Mouse (Mus musculus) adrenal gland, postnatal 36 days (tissue): ENCODE results near the gene Kif1b. TPM values are rescaled to one million over a fixed set of nuclear protein-coding genes. Genes with fewer than 3 reads are reported as not detected.

ENCODE experiments used
- DNase-seq, 2 experiments: peaks; one replicate each; pipeline ENCODE4 v3.0.0; 2021; ENCODE audit warnings: mixed read lengths in 1 of 2
- total RNA-seq, 2 experiments: library from RNA; stranded (reverse); gene quantifications; 2 replicates each; pipeline ENCODE4 v1.2.3; 2021

The Kif1b gene
- total RNA-seq, 2 experiments from 2014 or later = 129 to 168 TPM

DNA sequence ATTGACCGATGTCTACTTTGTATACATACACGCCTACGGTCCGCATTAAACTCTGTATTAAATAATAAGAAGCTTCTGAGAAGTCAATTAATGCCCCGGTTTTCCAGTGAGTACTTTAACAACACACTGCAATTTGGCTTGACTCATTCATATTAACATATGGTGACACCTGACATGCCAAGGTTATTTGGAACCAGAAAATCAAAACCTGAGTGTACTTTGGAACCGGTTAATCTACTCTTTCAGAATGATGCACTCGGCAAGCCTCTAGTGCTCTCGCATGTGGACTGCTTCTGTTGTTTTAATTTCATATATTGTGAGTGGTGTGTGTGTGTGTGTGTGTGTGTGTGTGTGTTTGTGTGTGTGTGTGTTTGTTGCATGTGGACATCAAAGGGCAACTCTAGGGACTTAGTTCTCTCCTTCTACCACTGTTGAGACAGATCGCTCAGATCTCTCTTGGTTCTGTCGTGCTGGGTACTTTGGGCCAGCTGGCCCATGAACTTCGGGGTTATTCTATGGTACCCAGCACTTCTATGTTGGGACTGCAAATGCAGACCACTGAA, 6.9 kb upstream of the Kif1b start:
- no peak for DNase-seq

DNA sequence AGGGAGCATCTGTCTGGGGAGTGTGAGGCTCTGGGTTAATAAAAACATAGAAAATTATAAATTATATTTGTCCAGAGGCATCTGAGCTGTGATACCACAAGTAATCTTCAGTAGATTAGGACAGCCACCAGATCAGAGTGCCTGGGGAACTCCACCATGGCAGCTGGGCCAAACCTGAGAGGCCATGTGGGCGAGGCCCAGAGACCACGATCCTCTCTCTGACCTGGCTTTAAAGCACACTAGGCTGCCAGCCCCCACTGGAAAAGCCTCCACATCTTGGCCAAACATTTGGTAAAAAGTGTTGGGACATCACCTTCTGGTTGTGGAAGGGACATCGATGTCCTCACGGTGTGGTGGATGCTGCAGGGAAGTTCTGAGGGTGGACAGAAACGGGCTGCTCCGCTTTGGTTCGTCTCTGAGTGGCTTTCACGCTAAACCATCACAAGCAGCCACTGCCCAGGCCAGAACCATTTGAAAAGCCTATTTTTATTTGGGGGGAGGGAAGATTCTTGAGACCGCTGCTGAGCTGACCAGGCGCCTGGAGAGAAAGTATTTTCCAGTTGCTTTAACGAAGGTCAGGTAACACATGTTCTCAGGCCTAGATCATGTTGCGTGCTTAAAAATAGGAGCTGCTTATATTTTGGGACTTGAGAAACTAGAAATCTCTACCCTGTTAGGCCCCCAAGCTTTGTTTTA, 6.2 kb upstream of the Kif1b start:
- no peak for DNase-seq

DNA sequence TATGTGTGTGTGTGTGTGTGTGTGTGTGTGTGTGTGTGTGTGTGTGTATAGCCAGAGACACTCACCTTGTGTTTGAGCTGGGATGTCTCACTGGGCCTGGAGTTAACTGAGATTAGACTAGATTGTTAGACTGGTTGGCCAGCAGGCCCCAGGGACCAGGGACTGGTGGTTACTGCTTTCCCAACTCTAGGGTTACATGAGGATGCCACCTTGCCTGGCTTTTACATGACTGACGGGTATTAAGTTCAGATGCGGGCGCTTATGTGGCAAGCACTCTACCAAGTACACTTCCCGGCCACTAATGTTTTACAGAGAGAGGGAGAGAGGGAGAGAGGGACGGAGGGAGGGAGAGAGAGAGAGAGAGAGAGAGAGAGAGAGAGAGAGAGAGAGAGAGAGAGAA, 4.5 kb upstream of the Kif1b start:
- no peak for DNase-seq

GRCm38 (mm10) chr4:149308491-149308820, 963 bp upstream of the Kif1b start:
- DNase-seq = no peak

GRCm38 (mm10) chr4:149306712-149307595, 539 bp downstream of the Kif1b start:
- peak; percentile 94 to 95 for DNase-seq

DNA sequence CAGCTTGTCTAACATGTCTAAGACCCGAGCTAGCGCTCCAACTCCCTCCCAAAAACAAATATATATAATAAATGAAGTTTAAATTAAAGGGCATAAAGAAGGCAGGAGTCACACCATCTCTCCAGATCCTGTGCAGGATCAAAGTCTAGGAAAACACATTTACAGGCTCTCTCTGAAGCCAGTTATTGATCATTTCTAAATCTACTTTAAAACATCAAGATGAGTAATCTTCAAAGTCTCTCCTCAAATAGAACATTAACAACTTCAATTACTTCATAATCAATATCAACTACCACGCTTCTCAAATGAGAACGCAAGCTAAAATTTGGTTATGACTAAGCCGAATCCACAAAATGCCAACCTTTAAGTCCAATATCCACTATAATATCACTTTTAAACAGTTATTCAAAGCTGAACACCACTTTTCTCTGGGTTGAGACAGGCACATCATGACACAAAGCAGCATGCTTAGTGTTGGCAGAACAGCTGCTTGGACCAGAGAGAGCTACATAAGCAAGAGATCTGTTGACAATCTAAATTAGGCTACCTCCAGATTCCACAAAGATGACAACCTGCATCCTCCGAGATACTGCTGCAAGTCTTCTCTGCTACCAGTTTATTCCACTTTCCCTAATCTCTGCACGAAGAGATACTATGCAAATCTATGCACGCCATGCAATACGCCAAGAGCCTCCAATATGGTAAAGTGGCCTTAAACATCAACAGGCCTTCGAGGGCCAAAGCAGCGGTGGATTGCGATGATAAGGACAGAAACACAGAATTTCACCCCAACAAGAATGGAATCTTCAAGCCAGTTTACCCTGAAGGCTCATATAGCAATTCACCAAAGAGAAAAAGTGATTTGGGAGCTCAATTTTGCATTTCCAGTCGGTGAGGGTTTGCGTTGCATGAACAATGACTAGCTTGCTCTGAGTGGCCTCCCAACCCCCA, 1.5 kb downstream of the Kif1b start:
- DNase-seq = no peak

- no peak for DNase-seq
Measured at GRCm38 (mm10) chr4:149304466-149304865, 3.0 kb downstream of the Kif1b start.

- DNase-seq = no peak
Measured at GRCm38 (mm10) chr4:149303502-149303901, 4.0 kb downstream of the Kif1b start.

DNA sequence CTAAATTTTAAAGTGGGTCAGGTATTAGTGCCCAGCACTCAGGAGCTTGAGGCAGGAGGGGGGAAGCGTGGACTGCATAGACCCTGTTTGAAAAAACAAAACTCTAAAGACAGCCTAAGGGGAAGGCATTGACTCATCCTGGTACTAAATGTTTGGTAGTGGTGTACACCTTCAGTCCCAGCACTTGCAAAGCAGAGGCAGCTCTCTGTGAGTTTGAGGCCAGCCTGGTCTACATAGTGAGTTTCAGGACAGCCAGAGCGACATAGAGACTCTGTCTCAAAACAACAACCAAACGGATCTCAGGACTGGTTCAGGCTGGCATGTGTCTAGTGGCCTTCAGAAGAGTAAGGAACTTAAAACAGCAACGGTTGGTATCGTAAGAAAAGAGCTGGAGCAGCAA, 4.7 kb downstream of the Kif1b start:
- DNase-seq = no peak

DNA sequence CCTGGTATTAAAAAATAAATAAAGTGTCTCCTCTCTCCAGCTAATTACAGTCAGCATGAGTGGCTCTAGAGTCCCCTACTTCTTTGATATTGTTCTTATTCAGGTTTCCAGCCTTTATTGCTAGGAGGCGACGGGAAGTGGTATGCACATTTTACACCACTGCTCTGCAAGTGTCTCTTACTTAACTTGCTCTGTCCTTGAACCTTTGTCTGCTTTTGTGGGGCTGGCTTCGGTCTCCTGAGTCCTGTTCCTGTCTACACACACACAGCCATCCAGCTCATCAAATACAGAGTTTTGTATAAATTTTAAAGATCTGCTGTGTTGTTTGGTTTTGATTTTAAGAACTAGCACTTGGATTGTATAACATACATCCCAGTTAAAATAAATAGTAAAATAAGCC, 5.4 kb downstream of the Kif1b start:
- no peak for DNase-seq

DNA sequence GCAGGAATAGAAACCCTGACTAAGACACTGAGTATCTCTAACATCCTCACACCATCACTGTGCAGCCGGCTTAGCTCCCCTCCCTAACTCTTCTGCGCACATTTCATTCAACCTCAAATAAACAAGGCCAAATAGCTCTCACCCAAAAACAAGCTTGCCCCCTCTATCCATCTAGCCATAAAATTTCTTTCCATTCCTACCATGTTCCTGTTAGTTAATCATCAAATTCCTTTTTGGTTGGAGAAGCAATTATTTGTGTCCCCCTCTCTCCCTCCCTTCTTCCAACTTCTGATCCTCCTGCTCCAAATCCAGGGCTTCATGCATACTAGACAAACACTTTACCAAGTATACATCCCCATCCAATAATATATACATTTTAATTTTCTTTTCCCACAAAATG, 11.0 kb downstream of the Kif1b start:
- DNase-seq = no peak

DNA sequence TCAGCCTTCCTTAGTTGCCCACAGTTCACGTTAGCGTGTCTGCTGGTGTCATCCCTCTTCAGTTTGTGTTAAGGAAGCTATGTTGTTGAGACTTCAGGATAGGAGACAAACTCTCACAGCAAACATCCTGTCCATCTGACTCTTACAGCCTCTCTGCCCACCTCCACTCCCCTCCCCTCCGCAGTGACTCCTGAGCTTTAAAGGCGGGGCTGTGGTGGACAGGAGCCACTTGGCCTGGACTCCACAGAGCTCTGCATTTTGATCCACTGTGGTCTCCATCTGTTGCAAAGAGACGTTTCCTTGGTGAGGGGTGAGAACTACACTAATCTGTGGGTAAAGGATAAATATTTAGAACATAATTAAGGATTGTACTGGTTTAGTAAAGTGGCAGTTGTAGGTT, 14.5 kb downstream of the Kif1b start:
- no peak for DNase-seq

GRCm38 (mm10) chr4:149291061-149291460, 16.4 kb downstream of the Kif1b start:
- DNase-seq = peak in 1 of 2 experiments; percentile 20

DNA sequence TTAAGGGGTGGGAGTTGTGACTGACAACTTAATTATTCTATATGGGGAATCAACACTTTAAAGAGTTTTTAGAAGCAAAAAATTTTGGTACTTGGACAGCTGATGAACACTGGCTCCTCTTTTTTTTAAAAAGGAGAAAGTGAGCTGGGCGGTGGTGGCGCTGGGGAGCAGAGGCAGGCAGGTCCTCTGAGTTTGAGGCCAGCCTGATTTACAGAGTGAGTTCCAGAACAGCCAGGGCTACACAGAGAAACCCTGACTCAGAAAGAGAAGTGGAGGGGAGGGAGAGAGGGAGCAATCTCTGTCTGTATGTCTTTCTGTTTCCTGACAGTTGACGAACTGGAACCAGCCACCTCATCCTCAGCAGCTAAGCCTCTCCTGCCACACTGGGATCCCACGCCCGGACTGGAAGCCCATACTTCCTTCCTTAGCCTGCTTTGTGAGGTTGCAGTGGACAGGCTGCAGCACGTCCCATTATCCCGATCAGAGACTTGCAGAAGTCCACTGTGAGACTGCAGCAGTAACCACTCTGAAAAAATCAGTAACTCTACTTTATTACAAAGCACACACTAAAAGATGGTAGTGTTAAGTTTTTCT, 17.2 kb downstream of the Kif1b start:
- DNase-seq = peak; percentile 22 to 53

GRCm38 (mm10) chr4:149286287-149287137, 21.0 kb downstream of the Kif1b start:
- no peak for DNase-seq

GRCm38 (mm10) chr4:149285691-149286090, 21.8 kb downstream of the Kif1b start:
- no peak for DNase-seq

- peak in 1 of 2 experiments; percentile 25 for DNase-seq
Measured at GRCm38 (mm10) chr4:149283018-149283417, 24.5 kb downstream of the Kif1b start.

DNA sequence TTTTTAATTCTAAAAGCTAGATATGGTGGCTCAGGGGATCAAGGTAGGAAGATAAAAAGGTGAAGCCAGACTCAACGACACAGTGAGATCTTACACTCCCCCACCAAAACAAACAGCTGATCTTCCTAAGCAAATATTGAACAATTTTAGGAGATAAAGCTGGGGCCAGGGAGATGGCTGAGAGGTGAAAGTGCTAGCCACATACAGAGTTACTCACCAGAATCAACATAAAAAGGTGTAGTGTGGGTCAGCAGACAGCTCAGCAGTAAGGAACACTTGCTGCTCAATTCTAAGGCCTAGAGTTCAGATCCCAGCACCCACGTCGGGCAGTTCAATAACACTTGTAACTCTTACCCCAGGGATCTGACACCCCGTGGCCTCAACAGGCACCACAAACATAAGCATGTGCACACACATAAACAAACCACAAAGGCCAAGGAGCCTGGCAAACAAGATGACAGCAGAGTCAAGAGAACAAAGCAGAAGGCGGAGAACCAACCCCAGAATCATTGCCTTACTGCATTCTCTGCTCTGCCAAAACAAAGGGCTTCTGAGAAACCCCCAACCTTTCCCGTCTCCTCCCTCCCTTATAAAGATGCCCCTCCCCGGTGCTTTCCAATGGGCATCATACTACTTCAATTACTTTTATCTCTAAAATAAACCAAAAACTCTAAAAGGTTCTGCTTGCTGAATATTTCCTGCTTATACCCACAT, 25.3 kb downstream of the Kif1b start:
- no peak for DNase-seq

DNA sequence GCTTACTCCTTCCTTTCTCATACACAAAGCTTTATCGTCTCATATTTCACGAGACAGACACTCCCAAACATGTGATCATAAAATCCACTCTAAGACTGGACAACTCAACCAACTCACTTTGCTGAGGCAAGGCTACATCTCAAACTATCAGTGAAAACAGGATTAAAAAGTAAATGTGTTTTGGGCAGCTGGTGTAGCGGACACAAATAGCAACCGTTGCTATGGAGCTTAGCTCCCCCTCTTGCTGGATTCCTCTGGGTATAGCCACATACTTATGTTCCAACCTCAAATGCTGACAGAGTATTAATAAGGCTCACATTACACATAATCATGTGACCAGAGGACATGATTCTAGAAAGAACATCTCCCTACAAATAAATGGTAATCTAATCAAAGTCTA, 29.9 kb downstream of the Kif1b start:
- no peak for DNase-seq

- peak; percentile 26 to 41 for DNase-seq
Measured at GRCm38 (mm10) chr4:149273128-149273527, 34.4 kb downstream of the Kif1b start.
